Mouse (Mus musculus): ENCODE data around the gene Pik3c2b. TPM values are rescaled to one million over a fixed set of nuclear protein-coding genes. Genes with fewer than 3 reads are reported as not detected.

Pik3c2b gene
- total RNA-seq, 2 experiments from 2014 or later = 0.33 to 4.0 TPM

- ATAC-seq (replicated peaks; ENCODE audit: low FRiP score, low TSS enrichment, poor library complexity, severe bottlenecking) = no peak
Observed at GRCm38 (mm10) chr1:133127328-133127727, 81.9 kb downstream of the Pik3c2b start.

DNA sequence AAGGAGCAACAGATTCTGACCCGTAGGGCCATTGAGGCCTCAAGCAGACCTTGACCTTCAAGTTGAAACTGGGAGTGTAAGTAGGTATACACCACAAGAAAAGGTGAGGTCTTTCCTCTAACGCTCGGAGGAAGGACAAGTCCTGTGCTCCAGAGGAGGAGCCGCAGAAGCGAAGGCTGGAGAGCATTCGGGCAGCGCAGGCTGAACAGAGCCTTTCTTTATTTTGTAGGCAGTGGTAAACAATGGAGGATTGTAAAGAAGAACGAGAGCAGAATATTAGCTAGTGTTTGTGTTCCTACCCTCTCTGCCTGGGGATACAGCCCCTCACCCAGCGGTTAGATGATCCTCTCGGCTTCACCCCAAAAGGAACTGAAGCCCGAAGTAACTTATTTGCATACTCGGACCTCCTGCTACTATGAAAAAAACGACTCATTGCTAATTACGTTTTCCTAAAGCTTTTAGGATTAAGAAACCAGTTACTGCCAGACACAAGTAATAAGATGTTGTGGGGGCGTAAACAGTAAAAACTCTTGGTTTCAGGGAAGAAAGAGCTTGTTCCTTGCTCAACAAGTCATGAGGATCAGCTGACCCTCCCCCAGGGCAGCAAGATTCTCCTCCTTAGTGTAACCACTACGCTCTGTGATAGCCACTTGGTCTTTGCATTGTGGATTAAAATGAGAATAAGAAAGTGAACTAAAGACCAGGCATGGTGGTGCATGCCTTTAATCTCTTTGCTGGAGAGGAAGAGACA is 84.2 kb downstream of the Pik3c2b start:
- ATAC-seq (replicated peaks; ENCODE audit: low FRiP score, low TSS enrichment, poor library complexity, severe bottlenecking) = no peak

GRCm38 (mm10) chr1:133130638-133131560 is 85.4 kb downstream of the Pik3c2b start, which contains the start of gene Ppp1r15b:
Gene Ppp1r15b (plus strand): TSS chr1:133131143.
- peak; percentile 89 for ATAC-seq (replicated peaks; ENCODE audit: low FRiP score, low TSS enrichment, poor library complexity, severe bottlenecking)

GRCm38 (mm10) chr1:133131561-133131905 is 86.1 kb downstream of the Pik3c2b start:
- ATAC-seq (replicated peaks; ENCODE audit: low FRiP score, low TSS enrichment, poor library complexity, severe bottlenecking) = peak; percentile 6

GRCm38 (mm10) chr1:133131936-133132335 is 86.5 kb downstream of the Pik3c2b start:
- no peak for ATAC-seq (replicated peaks; ENCODE audit: low FRiP score, low TSS enrichment, poor library complexity, severe bottlenecking)

DNA sequence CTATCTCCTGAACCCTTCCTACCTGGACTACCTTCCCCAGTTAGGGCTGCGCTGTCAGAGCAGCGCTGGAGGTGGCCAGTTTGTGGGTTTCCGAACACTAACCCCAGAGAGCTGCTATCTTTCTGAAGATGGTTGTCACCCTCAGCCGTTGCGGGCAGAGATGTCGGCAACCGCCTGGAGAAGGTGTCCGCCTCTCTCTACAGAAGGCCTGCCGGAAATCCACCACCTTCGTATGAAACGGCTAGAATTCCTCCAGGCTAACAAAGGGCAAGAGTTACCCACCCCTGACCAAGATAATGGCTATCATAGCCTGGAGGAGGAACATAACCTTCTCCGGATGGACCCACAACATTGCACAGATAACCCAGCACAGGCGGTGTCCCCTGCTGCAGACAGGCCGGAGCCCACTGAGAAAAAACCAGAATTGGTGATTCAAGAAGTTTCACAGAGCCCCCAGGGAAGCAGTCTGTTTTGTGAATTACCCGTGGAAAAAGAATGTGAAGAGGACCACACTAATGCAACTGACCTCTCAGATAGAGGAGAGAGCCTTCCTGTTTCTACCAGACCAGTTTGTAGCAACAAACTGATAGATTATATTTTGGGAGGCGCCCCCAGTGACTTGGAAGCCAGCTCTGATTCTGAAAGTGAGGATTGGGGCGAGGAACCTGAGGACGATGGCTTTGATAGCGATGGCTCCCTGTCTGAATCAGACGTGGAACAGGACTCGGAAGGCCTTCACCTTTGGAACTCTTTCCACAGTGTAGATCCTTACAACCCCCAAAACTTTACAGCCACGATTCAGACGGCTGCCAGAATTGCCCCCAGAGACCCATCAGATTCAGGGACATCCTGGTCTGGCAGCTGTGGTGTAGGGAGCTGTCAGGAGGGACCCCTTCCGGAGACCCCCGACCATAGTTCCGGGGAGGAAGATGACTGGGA is 87.2 kb downstream of the Pik3c2b start:
- no peak for ATAC-seq (replicated peaks; ENCODE audit: low FRiP score, low TSS enrichment, poor library complexity, severe bottlenecking)

DNA sequence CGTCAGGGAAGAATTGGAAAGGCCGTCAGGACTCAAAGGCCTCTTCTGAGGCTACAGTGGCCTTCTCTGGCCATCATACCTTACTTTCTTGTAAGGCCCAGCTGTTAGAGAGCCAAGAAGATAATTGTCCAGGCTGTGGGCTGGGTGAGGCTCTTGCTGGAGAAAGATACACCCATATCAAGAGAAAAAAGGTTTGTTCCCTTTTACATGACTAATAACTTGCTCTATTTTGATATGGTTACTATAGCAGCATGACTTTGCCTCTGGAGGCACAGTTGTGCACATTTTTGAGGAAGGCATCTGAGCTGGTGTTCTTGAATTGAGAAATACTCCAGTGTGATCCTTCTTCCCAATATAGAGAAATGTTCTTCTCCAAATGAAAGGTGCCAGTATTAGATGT is 88.0 kb downstream of the Pik3c2b start:
- ATAC-seq (replicated peaks; ENCODE audit: low FRiP score, low TSS enrichment, poor library complexity, severe bottlenecking) = peak; percentile 64

DNA sequence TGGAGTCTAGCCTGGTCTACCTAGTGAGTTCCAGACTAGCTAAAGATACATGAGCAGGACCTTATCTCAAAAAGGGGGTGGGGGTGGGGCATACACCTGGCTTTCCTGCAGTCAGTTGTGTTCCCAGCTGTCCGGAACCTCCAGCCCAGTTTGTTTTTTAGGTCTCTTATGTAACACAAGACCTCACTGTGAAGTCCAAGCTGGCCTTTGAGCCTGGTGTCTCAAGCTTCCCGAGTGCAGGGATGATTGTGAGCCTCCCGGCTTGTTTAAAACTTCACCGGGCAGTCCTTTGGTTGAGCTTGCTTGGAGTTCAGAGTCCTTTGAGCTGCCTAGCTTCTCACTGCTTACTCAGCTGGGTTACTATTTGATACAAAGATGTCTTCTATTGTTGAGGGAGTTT is 88.6 kb downstream of the Pik3c2b start:
- ATAC-seq (replicated peaks; ENCODE audit: low FRiP score, low TSS enrichment, poor library complexity, severe bottlenecking) = no peak

DNA sequence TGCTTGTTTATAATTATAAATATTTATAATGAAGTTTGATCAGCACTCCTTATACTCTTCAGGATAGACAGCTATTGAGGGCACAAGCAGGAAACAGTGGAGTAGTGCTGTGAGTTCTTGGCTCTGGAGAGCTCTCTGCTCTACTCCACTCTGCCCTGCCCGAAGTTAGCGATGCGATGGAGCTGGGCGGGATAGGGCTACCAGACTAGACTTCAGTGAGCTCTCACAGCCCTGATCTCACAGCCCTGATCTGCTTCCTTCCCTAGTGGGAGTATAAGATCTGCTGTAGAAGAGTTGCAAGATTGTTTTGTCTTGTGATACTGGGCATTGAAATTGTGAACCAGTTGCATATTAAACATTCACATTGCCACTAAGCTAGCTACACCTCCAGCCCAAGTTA is 89.4 kb downstream of the Pik3c2b start:
- ATAC-seq (replicated peaks; ENCODE audit: low FRiP score, low TSS enrichment, poor library complexity, severe bottlenecking) = no peak

GRCm38 (mm10) chr1:133135808-133136207 is 90.3 kb downstream of the Pik3c2b start:
- ATAC-seq (replicated peaks; ENCODE audit: low FRiP score, low TSS enrichment, poor library complexity, severe bottlenecking) = no peak

DNA sequence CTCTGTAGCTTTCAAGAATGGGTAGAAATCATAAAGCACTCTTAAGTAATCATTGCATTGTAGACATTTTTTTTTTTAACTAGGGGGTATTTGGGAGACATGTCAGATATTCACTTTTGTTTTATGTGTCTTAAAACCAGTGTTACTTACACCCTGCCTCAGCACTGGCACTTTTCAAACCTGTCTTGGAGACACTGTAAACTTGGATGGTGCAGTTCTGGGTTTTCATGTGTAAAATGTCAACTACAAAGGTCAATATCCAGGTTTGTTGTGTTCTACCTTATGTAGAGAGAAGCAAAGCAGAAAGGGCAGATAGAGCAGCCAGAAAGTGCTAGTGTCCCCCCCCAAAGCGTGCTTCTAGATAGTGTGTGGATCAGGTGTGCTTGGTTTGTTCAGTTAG is 92.9 kb downstream of the Pik3c2b start:
- no peak for ATAC-seq (replicated peaks; ENCODE audit: low FRiP score, low TSS enrichment, poor library complexity, severe bottlenecking)

DNA sequence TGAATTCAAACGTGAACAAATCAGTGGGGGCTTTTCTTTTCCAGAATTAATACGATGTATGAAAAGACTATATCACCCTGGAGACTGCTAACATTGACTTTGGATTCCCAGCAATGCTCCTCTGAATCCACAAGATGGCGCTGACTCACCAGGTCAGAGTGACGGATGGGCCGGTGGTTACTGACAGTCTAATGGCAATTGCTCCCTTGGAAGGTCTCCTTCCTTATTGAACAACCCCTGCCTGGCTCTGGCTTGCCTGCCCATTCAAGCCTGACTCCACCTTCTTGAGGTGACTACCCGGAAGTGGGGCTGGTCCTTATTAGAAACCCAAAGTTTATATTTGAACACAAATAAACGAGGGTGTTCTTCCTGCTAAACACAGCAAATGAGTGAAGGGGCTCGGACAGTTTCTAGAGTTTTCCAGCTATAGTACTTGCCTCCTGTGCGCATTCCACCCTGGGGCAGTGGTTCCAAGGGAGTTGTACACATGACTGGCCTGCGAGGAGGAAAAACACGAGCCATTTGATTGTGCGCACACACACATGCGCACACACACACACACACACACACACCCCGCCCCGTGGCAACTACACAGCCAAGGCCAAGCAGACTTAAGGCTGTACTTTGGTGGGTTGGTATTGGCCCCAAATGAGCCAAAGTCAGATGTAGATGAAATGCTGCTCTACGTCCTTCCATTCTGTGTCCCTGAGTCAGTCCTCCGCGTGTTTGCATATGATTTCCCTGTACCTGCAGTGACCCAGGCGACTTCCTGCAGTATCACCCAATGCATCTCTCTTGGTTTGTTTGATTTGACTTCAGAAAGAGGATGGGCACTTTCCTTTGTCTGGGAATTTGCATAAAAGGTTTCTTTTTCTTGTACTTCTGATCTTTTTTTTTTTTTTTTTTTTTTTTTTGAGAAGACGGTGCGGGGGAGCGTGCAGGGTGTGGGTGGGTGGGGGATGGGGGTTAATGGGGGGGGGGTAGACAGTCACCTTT is 100.8 kb downstream of the Pik3c2b start:
- ATAC-seq (replicated peaks; ENCODE audit: low FRiP score, low TSS enrichment, poor library complexity, severe bottlenecking) = peak; percentile 74

DNA sequence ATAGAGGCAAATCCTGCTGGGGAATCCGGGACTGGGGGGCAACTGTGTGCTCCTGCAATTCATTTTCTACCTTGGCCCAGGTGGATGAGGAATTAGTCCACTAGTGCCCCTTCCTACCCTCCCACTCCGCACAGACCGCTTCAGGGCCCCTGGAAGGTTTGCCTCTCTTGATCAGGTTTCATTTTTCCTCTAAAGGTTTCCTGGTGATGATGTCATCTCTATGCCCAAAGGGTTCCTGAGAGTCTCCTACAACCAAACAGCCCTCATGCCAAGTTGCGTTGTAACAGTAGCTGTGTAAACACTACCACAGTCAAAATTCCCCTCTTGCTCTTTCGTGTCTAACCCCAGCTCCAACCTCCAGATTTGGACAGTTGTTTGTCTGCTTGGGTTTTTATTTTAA is 101.9 kb downstream of the Pik3c2b start:
- ATAC-seq (replicated peaks; ENCODE audit: low FRiP score, low TSS enrichment, poor library complexity, severe bottlenecking) = no peak

DNA sequence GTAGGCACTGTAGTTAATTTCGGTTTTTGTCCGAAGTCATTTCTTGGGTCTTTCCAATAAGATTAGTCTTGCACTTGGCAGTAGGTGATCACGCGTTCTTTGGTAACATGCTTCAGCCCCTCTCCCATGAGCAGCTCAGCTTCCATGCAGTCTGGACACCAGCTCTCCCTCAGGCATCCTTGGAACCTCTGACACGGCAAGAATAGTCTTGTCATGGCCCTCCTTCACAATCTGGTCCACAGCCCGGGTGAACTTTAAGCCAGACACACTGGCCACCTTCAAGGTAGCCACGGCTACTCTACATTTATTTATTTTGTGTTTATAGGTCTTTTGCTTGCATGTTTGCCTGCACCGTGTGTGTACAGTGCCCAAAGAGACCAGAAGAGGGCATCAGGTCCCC is 102.7 kb downstream of the Pik3c2b start:
- no peak for ATAC-seq (replicated peaks; ENCODE audit: low FRiP score, low TSS enrichment, poor library complexity, severe bottlenecking)

- no peak for ATAC-seq (replicated peaks; ENCODE audit: low FRiP score, low TSS enrichment, poor library complexity, severe bottlenecking)
Observed at GRCm38 (mm10) chr1:133150556-133150955, 105.1 kb downstream of the Pik3c2b start.

GRCm38 (mm10) chr1:133152213-133152612 is 106.7 kb downstream of the Pik3c2b start:
- no peak for ATAC-seq (replicated peaks; ENCODE audit: low FRiP score, low TSS enrichment, poor library complexity, severe bottlenecking)

- ATAC-seq (replicated peaks; ENCODE audit: low FRiP score, low TSS enrichment, poor library complexity, severe bottlenecking) = no peak
Observed at GRCm38 (mm10) chr1:133155270-133155669, 109.8 kb downstream of the Pik3c2b start.
